Mouse (Mus musculus) limb, embryonic 12.5 days (tissue): Measurements from ENCODE around the gene Rph3al. TPM values are rescaled to one million over a fixed set of nuclear protein-coding genes. Genes with fewer than 3 reads are reported as not detected.

ENCODE experiments used
- ATAC-seq: fragments of 200-750 bp; cut with Nextera tagmentation; 2 replicates; pipeline ENCODE4 v1.8.0; 2017; ENCODE audit warnings: low read depth, moderate TSS enrichment; ENCODE audit not compliant: insufficient number of reproducible peaks, insufficient read depth, low FRiP score, low TSS enrichment
- H3K27ac ChIP-seq: fragments of 300-500 bp; sonication (generic); 2 replicates; pipeline ENCODE4 v1.5.1; 2016; ENCODE audit warnings: mild to moderate bottlenecking, moderate library complexity
- H3K27me3 ChIP-seq: fragments of 300-500 bp; sonication (generic); 2 replicates; pipeline ENCODE4 v1.6.1; 2016; ENCODE audit warnings: mild to moderate bottlenecking, moderate library complexity
- H3K36me3 ChIP-seq: fragments of 300-500 bp; sonication (generic); 2 replicates; pipeline ENCODE4 v1.6.1; 2016; ENCODE audit warnings: mild to moderate bottlenecking, moderate library complexity
- H3K4me1 ChIP-seq: fragments of 300-500 bp; sonication (generic); replicated peaks from 2 replicates; pipeline ENCODE4 v1.6.1; 2016
- H3K4me2 ChIP-seq: fragments of 300-500 bp; sonication (generic); 2 replicates; pipeline ENCODE4 v1.6.1; 2016; ENCODE audit warnings: mild to moderate bottlenecking, moderate library complexity
- H3K4me3 ChIP-seq: fragments of 300-500 bp; sonication (generic); replicated peaks from 2 replicates; pipeline ENCODE4 v1.5.1; 2016; ENCODE audit warnings: mild to moderate bottlenecking
- H3K9ac ChIP-seq: fragments of 300-500 bp; sonication (generic); replicated peaks from 2 replicates; pipeline ENCODE4 v1.6.1; 2016; ENCODE audit warnings: mild to moderate bottlenecking, moderate library complexity
- H3K9me3 ChIP-seq: fragments of 300-500 bp; sonication (generic); 2 replicates; pipeline ENCODE4 v1.6.1; 2016; ENCODE audit warnings: mild to moderate bottlenecking, moderate library complexity
- WGBS: fragments of 180-500 bp; shearing (Covaris S2); methylation state at CpG from one replicate; pipeline ENCODE4 v1.1.7; 2016; 5-methylcytosine and 5-hydroxymethylcytosine counted together
- polyA plus RNA-seq: library from polyadenylated mRNA; unstranded; fragments of >200 nt; fragmentation: Nextera tagmentation; extraction: Ambion mirVana; gene quantifications from 2 replicates; pipeline ENCODE4 v1.2.1, GENCODE M21; 2016

The Rph3al gene
- polyA plus RNA-seq, 1 experiment from 2014 or later = 2.3 TPM

DNA sequence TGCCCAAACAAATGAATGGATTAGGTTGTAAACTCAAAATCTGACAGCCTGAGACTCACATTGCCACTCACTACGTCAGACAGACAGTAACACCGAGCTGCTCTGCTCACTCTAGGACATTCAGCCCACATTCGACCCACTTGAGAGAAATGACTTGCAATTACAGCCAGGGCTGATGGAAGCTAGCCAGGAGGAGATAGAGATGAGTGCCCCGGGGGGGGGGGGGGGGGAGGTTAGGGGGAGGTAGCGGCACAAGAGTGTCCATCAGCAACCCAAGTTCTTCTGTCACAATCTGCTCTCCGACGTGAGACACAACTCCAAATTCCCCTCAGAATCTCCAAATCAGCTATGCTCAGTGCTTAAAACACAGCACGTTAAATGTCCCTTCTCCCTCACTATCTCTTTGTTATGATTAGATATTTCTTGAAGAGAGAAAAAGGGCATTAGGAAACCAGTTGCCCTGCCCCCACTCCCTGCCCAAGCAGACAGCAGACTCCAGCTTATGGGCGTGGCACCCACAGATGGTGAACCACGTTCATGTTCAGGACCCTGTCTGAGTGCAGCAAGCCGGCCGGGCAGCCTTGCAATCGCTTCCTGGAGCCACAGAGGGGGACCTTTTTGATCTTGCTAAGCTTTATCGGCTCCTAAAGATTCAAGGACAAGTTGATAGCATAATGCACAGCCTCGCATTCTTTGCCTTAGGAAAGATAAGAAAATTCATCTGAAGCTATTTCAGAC lies 62.0 kb downstream of the Rph3al start:
- Histone ChIP-seq H3K36me3 (no peaks in the 10 kb centered on the region), H3K27ac (no peak overlapping the region), H3K27me3 (no peaks in the 10 kb centered on the region; the same call in 1 of the 2 replicates), H3K9me3 (no peaks in the 10 kb centered on the region), H3K4me2 (no peak overlapping the region), H3K4me1 (no peaks in the 10 kb centered on the region), H3K9ac (no peak overlapping the region), H3K4me3 (no peak overlapping the region)
- no peak for ATAC-seq
- WGBS = 48% methylated on average over 15 of the region's 15 CpGs

DNA sequence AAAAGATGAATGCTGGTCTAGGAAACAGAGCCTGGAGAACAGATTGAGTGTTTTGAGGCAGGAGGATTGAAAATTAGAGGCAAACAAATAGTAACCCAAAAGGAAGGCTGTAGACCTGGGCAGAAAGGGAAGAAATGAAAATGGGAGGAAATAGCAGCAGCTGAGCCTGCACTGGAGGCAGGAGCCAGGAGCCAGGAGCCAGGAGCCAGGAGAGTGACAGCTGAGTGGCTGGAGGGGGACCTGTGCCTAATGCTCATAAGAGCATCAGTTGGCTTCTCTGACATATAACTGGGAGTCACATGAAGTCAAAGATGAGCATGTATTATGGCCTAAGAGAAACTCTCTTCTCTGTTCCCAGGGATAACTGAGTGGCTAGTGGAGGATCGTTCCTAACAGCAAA lies 66.5 kb downstream of the Rph3al start:
- Histone ChIP-seq H3K27ac (no peak overlapping the region), H3K4me2 (no peak overlapping the region), H3K9me3 (no peaks in the 10 kb centered on the region), H3K4me3 (no peak overlapping the region), H3K36me3 (no peaks in the 10 kb centered on the region), H3K4me1 (peaks cover 11% of the 10 kb centered on the region; the same call in 1 of the 2 replicates), H3K27me3 (peaks cover 12% of the 10 kb centered on the region; the same call in 1 of the 2 replicates), H3K9ac (no peak overlapping the region)
- WGBS = 81% methylated on average over 1 of the region's 1 CpGs
- ATAC-seq = no peak

DNA sequence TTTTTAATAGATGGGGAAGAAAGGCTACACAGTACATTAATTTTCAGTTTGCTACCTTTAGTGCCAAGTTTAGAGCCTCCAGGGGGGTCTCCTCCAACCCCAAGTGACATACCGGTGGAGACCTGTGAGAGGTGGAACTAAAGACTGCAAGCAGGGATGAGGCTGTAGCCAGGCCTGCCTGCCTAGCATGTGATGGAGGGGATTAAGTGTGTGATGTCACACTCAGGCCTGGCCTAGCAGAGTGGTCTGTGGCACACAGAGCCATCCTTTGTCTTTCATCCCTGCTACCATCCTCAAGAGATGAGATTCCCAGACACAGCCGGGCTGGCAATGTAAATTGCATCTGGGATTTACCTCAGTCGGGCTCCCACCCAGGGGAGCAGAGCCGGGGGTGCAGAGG lies 67.3 kb downstream of the Rph3al start:
- Histone ChIP-seq H3K27ac (no peak overlapping the region), H3K4me1 (peaks cover 13% of the 10 kb centered on the region), H3K4me2 (no peak overlapping the region), H3K9ac (no peak overlapping the region), H3K9me3 (no peaks in the 10 kb centered on the region), H3K27me3 (peaks cover 12% of the 10 kb centered on the region; the same call in 1 of the 2 replicates), H3K4me3 (no peak overlapping the region), H3K36me3 (no peaks in the 10 kb centered on the region)
- WGBS = 57% methylated on average over 4 of the region's 4 CpGs
- no peak for ATAC-seq

DNA sequence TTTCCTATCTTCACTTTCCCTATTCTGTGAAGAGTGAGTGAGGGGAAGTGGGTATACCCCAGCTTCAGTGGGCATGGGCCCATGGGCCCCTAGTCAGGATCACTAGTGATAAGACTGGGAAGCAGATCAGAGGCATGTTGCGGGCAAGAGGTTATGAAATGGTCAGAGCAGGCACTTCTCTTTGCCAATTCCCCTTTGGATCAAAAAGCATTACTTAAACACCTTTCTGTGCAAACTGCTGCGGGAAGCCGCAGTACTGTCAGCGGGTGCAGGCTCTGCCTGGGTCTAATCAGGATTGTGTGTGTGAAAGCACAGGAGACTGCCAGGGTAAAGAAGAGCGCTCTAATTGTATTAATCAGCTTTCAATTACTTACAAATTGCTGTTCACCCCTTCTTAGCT lies 67.8 kb downstream of the Rph3al start:
- no peaks in the 10 kb centered on the region for H3K36me3 ChIP-seq
- no peak overlapping the region for H3K9ac ChIP-seq
- H3K27me3 ChIP-seq = peaks cover 16% of the 10 kb centered on the region; the same call in 1 of the 2 replicates
- peaks cover 19% of the 10 kb centered on the region for H3K4me1 ChIP-seq
- WGBS = 75% methylated on average over 5 of the region's 5 CpGs
- no peak overlapping the region for H3K27ac ChIP-seq
- no peak overlapping the region for H3K4me3 ChIP-seq
- ATAC-seq = no peak
- no peak overlapping the region for H3K4me2 ChIP-seq
- H3K9me3 ChIP-seq = no peaks in the 10 kb centered on the region

DNA sequence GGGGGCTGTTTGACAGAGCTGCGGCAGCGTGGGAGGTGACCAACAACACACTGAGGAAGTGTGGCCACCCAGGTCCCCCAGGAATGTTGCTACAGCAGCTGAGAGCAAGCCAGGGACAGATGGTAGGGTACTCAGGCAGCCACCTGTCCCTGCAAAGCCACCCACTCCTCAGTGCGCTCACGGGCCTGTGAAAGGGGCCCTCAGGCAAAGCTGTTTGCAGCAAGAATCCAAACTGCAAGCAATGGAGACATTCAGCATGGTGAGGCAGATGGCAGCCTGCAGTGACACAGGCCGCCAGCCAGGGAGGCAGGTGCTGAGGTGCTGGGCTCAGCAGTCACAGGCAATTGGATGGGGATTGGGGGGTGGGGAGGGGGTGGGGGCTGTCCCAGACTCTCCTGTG lies 68.3 kb downstream of the Rph3al start:
- Histone ChIP-seq H3K4me2 (no peak overlapping the region), H3K27me3 (peaks cover 16% of the 10 kb centered on the region; the same call in 1 of the 2 replicates), H3K36me3 (no peaks in the 10 kb centered on the region), H3K4me3 (no peak overlapping the region), H3K4me1 (peaks cover 24% of the 10 kb centered on the region), H3K9me3 (no peaks in the 10 kb centered on the region), H3K9ac (no peak overlapping the region), H3K27ac (no peak overlapping the region)
- ATAC-seq = no peak
- WGBS = 43% methylated on average over 5 of the region's 5 CpGs

DNA sequence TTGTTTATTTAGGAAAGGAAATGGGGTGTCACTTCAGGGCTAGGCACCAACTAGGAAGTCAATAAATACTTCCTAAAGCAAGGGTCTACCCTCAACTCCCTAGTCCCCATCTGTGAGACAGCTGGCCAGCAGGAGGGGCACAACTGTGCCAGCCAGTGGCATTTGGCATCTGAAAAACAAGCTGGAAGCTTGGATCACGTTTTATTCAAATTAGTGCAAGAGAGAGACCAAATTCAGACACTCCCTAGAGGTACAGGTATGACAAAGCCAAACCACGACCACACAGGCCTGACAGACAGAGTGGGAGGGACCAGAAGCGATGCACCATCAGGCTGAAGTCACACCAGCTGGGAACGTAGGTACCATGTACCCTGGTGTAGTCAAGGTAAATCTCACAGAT lies 71.4 kb downstream of the Rph3al start:
- Histone ChIP-seq H3K9ac (no peak overlapping the region), H3K4me2 (no peak overlapping the region), H3K27ac (no peak overlapping the region), H3K27me3 (peaks cover 16% of the 10 kb centered on the region; the same call in 1 of the 2 replicates), H3K4me1 (peaks cover 33% of the 10 kb centered on the region), H3K36me3 (no peaks in the 10 kb centered on the region), H3K4me3 (no peak overlapping the region), H3K9me3 (no peaks in the 10 kb centered on the region)
- WGBS = 77% methylated on average over 4 of the region's 4 CpGs
- ATAC-seq = no peak

DNA sequence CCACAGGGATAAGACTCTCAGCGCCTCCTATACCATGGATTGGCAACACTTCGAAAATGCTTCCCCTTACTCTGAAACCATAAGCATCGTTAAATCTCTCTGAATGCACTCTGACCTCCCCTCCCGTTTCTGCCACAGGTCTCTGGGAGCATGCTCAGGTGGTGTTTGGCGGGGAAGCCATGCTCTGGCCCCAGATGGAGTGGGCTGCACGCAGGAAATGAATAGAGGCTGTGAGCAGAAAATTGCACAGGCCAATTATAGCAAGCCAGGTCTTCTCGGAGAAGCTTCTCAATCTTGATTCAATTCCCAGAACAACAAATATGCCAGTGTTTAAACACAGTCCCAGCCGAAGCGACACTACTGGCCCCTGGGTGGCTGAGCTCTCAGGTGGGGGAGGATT lies 72.4 kb downstream of the Rph3al start:
- Histone ChIP-seq H3K27ac (no peak overlapping the region), H3K4me2 (no peak overlapping the region), H3K36me3 (no peaks in the 10 kb centered on the region), H3K4me3 (no peak overlapping the region), H3K27me3 (peaks cover 16% of the 10 kb centered on the region; the same call in 1 of the 2 replicates), H3K4me1 (peaks cover 42% of the 10 kb centered on the region), H3K9me3 (no peaks in the 10 kb centered on the region), H3K9ac (no peak overlapping the region)
- WGBS = 20% methylated on average over 9 of the region's 9 CpGs
- ATAC-seq = no peak

DNA sequence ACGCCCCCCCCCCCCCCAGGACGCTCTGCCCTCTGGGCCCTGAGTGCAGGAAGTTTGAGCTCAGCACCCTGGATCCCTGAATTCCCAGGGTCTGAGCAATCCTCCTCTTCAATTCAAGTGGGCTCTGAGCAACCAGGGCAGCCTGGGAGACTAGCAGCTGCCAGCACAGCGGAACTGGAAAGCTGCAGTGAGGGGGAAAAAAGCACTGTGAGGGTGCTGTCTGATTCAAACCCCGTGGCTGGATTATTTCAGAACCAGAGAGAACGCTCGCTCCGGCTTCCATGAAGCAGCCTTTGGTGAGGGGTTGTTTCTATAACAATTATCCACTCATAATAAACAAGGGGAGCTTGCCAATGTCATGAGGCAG lies 73.0 kb downstream of the Rph3al start:
- no peak overlapping the region for H3K4me2 ChIP-seq
- no peak for ATAC-seq
- H3K9ac ChIP-seq = 0 out of 2 replicates have a peak overlapping the region, but pooled peaks have one; percentile 23
- peaks cover 41% of the 10 kb centered on the region for H3K4me1 ChIP-seq
- H3K36me3 ChIP-seq = no peaks in the 10 kb centered on the region
- no peaks in the 10 kb centered on the region for H3K9me3 ChIP-seq
- H3K4me3 ChIP-seq = no peak overlapping the region
- 0 out of 2 replicates have a peak overlapping the region, but pooled peaks have one; percentile 4 for H3K27ac ChIP-seq
- WGBS = 40% methylated on average over 7 of the region's 7 CpGs
- H3K27me3 ChIP-seq = peaks cover 14% of the 10 kb centered on the region; the same call in 1 of the 2 replicates

DNA sequence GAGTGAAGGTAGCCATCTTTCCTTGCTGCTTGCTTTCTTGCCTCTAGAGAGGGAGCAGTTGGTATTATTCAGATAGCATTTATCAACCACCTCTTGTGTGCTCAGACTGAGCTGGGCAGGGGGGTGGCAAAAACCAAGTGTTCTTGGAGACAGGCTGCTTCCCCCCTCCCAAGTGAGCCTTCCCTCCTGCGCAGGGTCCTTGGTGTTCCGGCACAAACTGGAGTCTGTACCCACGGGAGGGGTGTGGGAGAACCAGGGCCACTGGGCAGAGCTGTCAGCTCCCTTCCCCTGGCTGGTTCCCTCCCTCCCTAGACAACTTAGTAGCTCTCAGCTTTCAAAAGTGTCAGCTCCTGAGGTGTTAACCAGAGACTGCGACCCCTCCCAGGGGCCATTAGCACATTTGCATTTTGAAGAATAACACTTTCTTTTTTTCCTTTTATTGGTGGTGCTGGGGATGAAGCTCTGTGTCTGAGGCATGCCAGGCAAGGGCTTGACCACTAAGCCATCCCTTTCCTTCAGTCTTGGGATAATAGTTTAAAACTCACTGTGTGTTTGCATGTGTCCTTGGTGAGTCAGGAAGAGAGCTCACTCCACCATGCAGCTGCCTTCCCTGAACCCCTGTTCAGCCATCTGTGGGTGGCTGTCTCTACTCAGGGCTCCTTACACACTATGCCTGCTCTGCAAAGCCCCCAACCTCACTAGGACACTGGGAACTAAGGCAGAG lies 73.5 kb downstream of the Rph3al start:
- Histone ChIP-seq H3K36me3 (no peaks in the 10 kb centered on the region), H3K9me3 (no peaks in the 10 kb centered on the region), H3K4me3 (no peak overlapping the region), H3K4me2 (no peak overlapping the region), H3K4me1 (peaks cover 35% of the 10 kb centered on the region), H3K27me3 (peaks cover 8% of the 10 kb centered on the region; the same call in 1 of the 2 replicates), H3K9ac (no peak overlapping the region), H3K27ac (no peak overlapping the region)
- WGBS = 14% methylated on average over 4 of the region's 4 CpGs
- ATAC-seq = no peak

DNA sequence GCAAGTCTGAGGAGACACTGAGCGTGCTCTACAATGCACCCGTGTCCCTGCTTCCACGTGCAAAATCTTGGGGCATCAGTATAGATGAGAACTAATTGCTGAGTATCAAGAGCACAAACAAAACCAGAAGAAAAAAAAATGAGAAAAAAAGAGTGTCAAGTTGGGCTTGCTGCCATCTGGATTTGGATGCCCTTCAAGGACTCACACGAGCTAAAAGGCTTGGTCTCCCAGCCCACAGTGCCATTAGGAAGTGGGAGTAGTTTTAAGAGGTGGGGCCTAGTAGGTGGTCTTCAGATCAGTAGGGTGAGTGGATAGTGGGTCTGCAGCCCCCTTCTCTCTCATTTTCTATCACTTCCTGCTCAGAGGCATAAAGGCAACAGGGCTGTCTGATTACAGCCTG lies 75.8 kb downstream of the Rph3al start:
- Histone ChIP-seq H3K9ac (no peak overlapping the region), H3K4me3 (no peak overlapping the region), H3K9me3 (no peaks in the 10 kb centered on the region), H3K4me1 (peaks cover 33% of the 10 kb centered on the region), H3K27ac (no peak overlapping the region), H3K4me2 (no peak overlapping the region), H3K36me3 (no peaks in the 10 kb centered on the region), H3K27me3 (peaks cover 4% of the 10 kb centered on the region; the same call in 1 of the 2 replicates)
- WGBS = 77% methylated on average over 4 of the region's 4 CpGs
- no peak for ATAC-seq

DNA sequence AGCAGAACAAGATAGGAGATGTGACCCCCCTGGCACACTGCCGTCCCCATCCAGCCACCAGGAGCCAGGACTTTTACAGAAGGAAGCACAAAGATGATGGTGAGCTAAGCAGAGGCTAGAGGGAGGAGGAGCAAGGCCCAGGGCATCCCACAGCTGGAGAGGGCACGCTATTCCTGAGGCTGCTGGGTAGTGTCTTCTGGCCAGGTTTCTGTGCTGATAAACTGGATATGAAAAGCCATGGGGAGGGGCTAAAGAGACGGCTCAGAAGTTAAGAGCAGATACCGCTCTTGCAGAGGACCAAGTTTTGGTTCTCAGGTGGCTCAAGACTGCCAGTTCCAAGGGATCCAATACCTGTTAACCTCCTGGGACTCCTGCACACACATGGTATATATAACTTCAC lies 76.6 kb downstream of the Rph3al start:
- Histone ChIP-seq H3K4me1 (peaks cover 33% of the 10 kb centered on the region), H3K4me3 (no peak overlapping the region), H3K9me3 (no peaks in the 10 kb centered on the region), H3K4me2 (no peak overlapping the region), H3K36me3 (no peaks in the 10 kb centered on the region), H3K9ac (no peak overlapping the region), H3K27ac (no peak overlapping the region), H3K27me3 (peaks cover 4% of the 10 kb centered on the region; the same call in 1 of the 2 replicates)
- ATAC-seq = no peak
- 61% methylated on average over 4 of the region's 4 CpGs for WGBS
